Mouse (Mus musculus) intestine, embryonic 15.5 days (tissue): ENCODE data around the gene Tff3. TPM values are rescaled to one million over a fixed set of nuclear protein-coding genes. Genes with fewer than 3 reads are reported as not detected.
A peak's percentile ranks its signal among the peaks of the same experiment; 100 is the strongest.

Experiments
- ATAC-seq: fragments of 200-750 bp; cut with Nextera tagmentation; 2 replicates; pipeline ENCODE4 v1.8.0; 2017; ENCODE audit warnings: moderate TSS enrichment, moderate library complexity
- H3K27ac ChIP-seq: fragments of 300-500 bp; sonication (generic); 2 replicates; pipeline ENCODE4 v1.5.1; 2015; ENCODE audit warnings: mild to moderate bottlenecking, inconsistent platforms
- H3K27me3 ChIP-seq: fragments of 300-500 bp; sonication (generic); replicated peaks from 2 replicates; pipeline ENCODE4 v1.6.1; 2015; ENCODE audit warnings: inconsistent platforms
- H3K36me3 ChIP-seq: fragments of 300-500 bp; sonication (generic); 2 replicates; pipeline ENCODE4 v1.6.1; 2015; ENCODE audit warnings: inconsistent platforms
- H3K4me1 ChIP-seq: fragments of 300-500 bp; sonication (generic); replicated peaks from 2 replicates; pipeline ENCODE4 v1.6.1; 2015; ENCODE audit warnings: inconsistent platforms
- H3K4me2 ChIP-seq: fragments of 300-500 bp; sonication (generic); replicated peaks from 2 replicates; pipeline ENCODE4 v1.6.1; 2015; ENCODE audit warnings: mild to moderate bottlenecking, inconsistent platforms
- H3K4me3 ChIP-seq: fragments of 300-500 bp; sonication (generic); replicated peaks from 2 replicates; pipeline ENCODE4 v1.5.1; 2015; ENCODE audit warnings: inconsistent platforms
- H3K9ac ChIP-seq: fragments of 300-500 bp; sonication (generic); 2 replicates; pipeline ENCODE4 v1.6.1; 2015; ENCODE audit warnings: inconsistent platforms
- H3K9me3 ChIP-seq: fragments of 300-500 bp; sonication (generic); 2 replicates; pipeline ENCODE4 v1.6.1; 2016; ENCODE audit warnings: inconsistent platforms
- WGBS: fragments of 180-500 bp; shearing (Covaris S2); methylation state at CpG from one replicate; pipeline ENCODE4 v1.1.7; 2015; 5-methylcytosine and 5-hydroxymethylcytosine counted together
- polyA plus RNA-seq: library from polyadenylated mRNA; unstranded; fragments of >200 nt; fragmentation: Nextera tagmentation; extraction: Ambion mirVana; gene quantifications from 2 replicates; pipeline ENCODE4 v1.2.1, GENCODE M21; 2015

Tff3 gene
- polyA plus RNA-seq, 1 experiment from 2014 or later, result 710 TPM

DNA sequence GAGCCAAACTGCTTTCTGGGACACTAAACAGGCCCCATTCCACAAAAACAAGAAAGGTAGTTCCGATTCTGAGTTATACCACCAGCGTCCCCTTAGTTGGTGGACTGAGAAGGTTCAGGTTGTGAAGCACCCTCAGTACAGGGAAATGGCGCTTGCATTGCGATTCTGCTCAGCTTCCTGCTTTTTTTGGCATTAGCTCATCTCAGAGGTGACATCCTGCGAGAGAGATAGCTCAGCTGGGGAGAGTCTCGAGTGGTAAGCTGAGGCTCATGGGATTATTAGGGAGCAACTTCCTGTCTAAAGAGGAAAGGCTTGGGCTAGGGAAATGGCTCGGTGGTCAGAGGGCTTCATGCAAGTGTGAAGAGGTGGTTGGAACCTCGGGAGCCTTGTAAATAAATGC, 39.6 kb downstream of the Tff3 start:
- WGBS, result 57% methylated on average over 8 of the region's 8 CpGs
- H3K4me2 ChIP-seq, result no peak overlapping the region
- ATAC-seq, result no peak
- H3K9ac ChIP-seq, result no peak overlapping the region; the same call in 1 of the 2 replicates
- H3K27me3 ChIP-seq, result no peaks in the 10 kb centered on the region
- H3K27ac ChIP-seq, result no peak overlapping the region
- H3K9me3 ChIP-seq, result no peaks in the 10 kb centered on the region
- H3K4me1 ChIP-seq, result peaks cover 5% of the 10 kb centered on the region
- no peak overlapping the region for H3K4me3 ChIP-seq
- H3K36me3 ChIP-seq, result no peaks in the 10 kb centered on the region

GRCm38 (mm10) chr17:31088711-31089110, 40.7 kb downstream of the Tff3 start:
- Histone ChIP-seq H3K36me3 (no peaks in the 10 kb centered on the region), H3K9ac (no peak overlapping the region), H3K4me1 (peaks cover 5% of the 10 kb centered on the region), H3K27me3 (no peaks in the 10 kb centered on the region), H3K4me3 (no peak overlapping the region), H3K27ac (no peak overlapping the region), H3K4me2 (no peak overlapping the region), H3K9me3 (no peaks in the 10 kb centered on the region)
- 52% methylated on average over 5 of the region's 5 CpGs for WGBS
- no peak for ATAC-seq

- Histone ChIP-seq H3K9me3 (no peaks in the 10 kb centered on the region), H3K27ac (no peak overlapping the region), H3K4me3 (no peak overlapping the region), H3K9ac (no peak overlapping the region), H3K4me2 (no peak overlapping the region), H3K27me3 (no peaks in the 10 kb centered on the region), H3K4me1 (peaks cover 5% of the 10 kb centered on the region), H3K36me3 (no peaks in the 10 kb centered on the region)
- 91% methylated on average over 7 of the region's 7 CpGs for WGBS
- ATAC-seq, result no peak
These were observed 43.2 kb downstream of the Tff3 start for GRCm38 (mm10) chr17:31086196-31086595.

- 82% methylated on average over 3 of the region's 3 CpGs for WGBS
- no peak for ATAC-seq
These were observed 43.9 kb downstream of the Tff3 start for GRCm38 (mm10) chr17:31085519-31085918.

GRCm38 (mm10) chr17:31082296-31083078, 47.0 kb downstream of the Tff3 start:
- Histone ChIP-seq H3K4me1 (0 out of 2 replicates have a peak, but pooled peaks cover 2% of the 10 kb centered on the region), H3K4me3 (no peak overlapping the region), H3K9ac (no peak overlapping the region), H3K27me3 (no peaks in the 10 kb centered on the region), H3K9me3 (no peaks in the 10 kb centered on the region), H3K36me3 (no peaks in the 10 kb centered on the region), H3K27ac (no peak overlapping the region), H3K4me2 (no peak overlapping the region)
- no peak for ATAC-seq
- 82% methylated on average over 4 of the region's 4 CpGs for WGBS

More at GRCm38 (mm10) chr17:31085519-31085918, 43.9 kb downstream of the Tff3 start:
- Histone ChIP-seq H3K4me2 (no peak overlapping the region), H3K4me1 (peaks cover 5% of the 10 kb centered on the region), H3K4me3 (no peak overlapping the region), H3K27ac (no peak overlapping the region), H3K9ac (no peak overlapping the region), H3K36me3 (no peaks in the 10 kb centered on the region), H3K9me3 (no peaks in the 10 kb centered on the region), H3K27me3 (no peaks in the 10 kb centered on the region)

DNA sequence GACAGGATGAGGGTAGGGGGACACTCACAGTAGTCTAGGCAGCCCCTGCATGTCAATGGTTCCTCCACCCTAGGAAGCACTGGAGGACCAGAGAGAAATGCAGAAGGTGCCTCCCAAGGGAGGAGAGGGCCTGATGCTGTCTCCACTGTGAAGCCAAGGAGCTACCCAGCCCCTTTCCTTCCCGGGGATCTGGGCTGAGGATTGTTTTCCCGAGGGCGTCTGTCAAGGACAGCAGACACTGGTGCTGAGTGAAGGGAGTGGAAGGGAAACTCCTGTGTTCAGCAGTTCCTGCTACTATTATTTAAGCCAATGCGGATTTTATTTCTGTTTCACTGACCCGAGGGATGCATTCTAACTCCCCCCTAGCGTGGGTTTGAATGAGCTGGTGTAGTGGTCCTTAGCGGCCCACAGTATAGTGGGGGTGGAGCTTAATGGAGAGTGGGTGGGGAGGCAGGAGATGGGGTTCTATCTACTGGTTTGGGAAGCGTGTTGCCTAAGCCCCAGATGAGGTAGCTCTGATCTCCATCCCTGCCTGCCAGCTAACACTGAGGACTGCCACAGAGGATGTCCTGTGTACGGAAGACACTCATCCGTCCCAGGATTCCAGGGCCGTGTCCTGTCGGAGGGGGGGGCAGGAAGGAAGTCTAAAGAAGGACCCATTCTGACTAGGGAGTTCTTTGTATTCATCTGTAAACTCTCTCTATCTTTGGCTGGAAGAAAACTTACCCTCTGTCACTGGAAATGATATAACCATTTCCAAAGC, 50.2 kb downstream of the Tff3 start:
- WGBS, result 58% methylated on average over 12 of the region's 12 CpGs
- H3K27me3 ChIP-seq, result no peaks in the 10 kb centered on the region
- H3K4me1 ChIP-seq, result peaks cover 5% of the 10 kb centered on the region; the same call in 1 of the 2 replicates
- H3K4me3 ChIP-seq, result no peak overlapping the region
- 0 out of 2 replicates have a peak overlapping the region, but pooled peaks have one; percentile 22 for H3K27ac ChIP-seq
- no peaks in the 10 kb centered on the region for H3K9me3 ChIP-seq
- no peak for ATAC-seq
- H3K36me3 ChIP-seq, result no peaks in the 10 kb centered on the region
- H3K4me2 ChIP-seq, result no peak overlapping the region
- H3K9ac ChIP-seq, result no peak overlapping the region

DNA sequence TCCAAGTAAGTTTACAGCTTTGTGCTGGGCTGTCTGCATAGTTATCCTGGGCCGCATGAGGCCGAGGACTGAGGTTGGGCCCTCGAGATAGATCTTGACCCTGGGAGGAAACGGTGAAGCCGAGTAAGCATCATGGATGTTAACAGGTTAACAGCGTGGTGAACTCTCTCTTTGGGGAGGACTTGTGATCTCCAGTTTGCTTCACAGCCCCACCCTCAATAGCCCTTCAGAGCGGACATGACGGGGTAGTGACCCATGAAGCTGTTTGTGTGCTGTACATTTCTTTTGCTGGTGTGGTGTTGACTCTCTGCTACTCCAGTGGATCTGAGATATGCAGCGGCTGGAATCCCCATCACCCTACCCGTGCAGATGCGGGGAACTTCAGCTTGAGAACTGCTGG, 50.9 kb downstream of the Tff3 start:
- Histone ChIP-seq H3K27ac (0 out of 2 replicates have a peak overlapping the region, but pooled peaks have one; percentile 3), H3K9ac (no peak overlapping the region), H3K36me3 (no peaks in the 10 kb centered on the region), H3K27me3 (no peaks in the 10 kb centered on the region), H3K9me3 (no peaks in the 10 kb centered on the region), H3K4me3 (no peak overlapping the region), H3K4me1 (peaks cover 12% of the 10 kb centered on the region; the same call in 1 of the 2 replicates), H3K4me2 (no peak overlapping the region)
- no peak for ATAC-seq
- 80% methylated on average over 11 of the region's 11 CpGs for WGBS

DNA sequence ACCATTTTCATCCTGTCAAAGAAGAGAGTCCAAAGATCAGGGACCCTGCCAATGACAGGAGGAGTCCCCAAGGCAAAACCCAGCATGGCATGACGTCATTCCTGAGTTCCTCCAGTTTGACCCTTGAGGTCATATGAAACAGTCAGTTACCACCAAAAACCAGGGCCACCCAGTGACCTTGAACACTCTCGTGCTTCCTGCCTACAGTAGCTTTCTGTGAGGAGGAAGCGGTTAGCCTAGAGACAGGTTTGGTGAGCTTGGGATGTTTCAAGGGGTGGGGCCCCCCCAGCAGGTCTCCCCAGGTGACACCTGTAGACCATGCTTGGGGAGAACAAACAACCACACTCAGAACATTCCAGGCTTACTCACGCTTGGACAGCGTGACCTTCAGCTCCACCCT, 51.9 kb downstream of the Tff3 start:
- peaks cover 22% of the 10 kb centered on the region for H3K4me1 ChIP-seq
- no peak; the same call in 1 of the 2 replicates for ATAC-seq
- no peak overlapping the region for H3K27ac ChIP-seq

DNA sequence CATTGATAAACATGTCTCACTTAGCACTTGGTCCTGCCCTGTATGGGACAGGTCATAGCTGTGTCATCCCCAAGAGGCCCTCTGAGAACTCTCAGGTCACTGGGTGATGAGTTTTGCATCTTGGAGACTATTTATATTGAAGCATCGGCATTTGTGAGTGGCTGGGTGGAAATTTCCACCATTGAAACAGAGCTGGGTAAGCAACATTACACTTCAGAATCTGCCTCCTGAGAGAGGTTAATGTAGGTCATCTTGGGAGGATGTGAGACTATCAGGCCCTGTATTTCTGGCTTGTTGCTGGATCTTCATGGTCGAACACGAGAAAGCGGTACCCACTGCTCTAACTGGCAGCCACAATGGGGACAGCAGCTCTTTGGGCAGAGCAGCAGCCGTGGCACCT, 54.0 kb downstream of the Tff3 start:
- no peak overlapping the region for H3K9ac ChIP-seq
- ATAC-seq, result no peak
- H3K4me2 ChIP-seq, result no peak overlapping the region
- H3K4me3 ChIP-seq, result no peak overlapping the region
- H3K9me3 ChIP-seq, result no peaks in the 10 kb centered on the region
- H3K27ac ChIP-seq, result no peak overlapping the region
- no peaks in the 10 kb centered on the region for H3K27me3 ChIP-seq
- H3K36me3 ChIP-seq, result no peaks in the 10 kb centered on the region
- WGBS, result 80% methylated on average over 5 of the region's 5 CpGs
- H3K4me1 ChIP-seq, result peaks cover 23% of the 10 kb centered on the region

More for the DNA sequence above, 51.9 kb downstream of the Tff3 start:
- H3K4me2 ChIP-seq, result no peak overlapping the region
- WGBS, result 57% methylated on average over 5 of the region's 5 CpGs
- H3K9me3 ChIP-seq, result no peaks in the 10 kb centered on the region
- no peaks in the 10 kb centered on the region for H3K36me3 ChIP-seq
- H3K4me3 ChIP-seq, result no peak overlapping the region
- no peaks in the 10 kb centered on the region for H3K27me3 ChIP-seq
- H3K9ac ChIP-seq, result no peak overlapping the region

Other genes starting within 250 kb of the Tff3 start
- 0.32 and 0.44 TPM in 2 replicates for gene Glp1r, start 227.8 kb downstream of the Tff3 start, polyA plus RNA-seq
- gene Umodl1, start 175.0 kb downstream of the Tff3 start, polyA plus RNA-seq, result 0.06 TPM in 1 of 2 replicates, not detected in the other
- gene Abcg1, start 72.0 kb downstream of the Tff3 start, polyA plus RNA-seq, result 5.8 and 6.2 TPM in 2 replicates
- 2.5 and 7.8 TPM in 2 replicates for gene Tff2, start 14.6 kb upstream of the Tff3 start, polyA plus RNA-seq
- gene Tff1, start 35.6 kb upstream of the Tff3 start, polyA plus RNA-seq, result 5.2 and 5.8 TPM in 2 replicates
- 0.06 TPM in 1 of 2 replicates, not detected in the other for gene Tmprss3, start 69.3 kb upstream of the Tff3 start, polyA plus RNA-seq
- 0.20 and 0.21 TPM in 2 replicates for gene Ubash3a, start 78.2 kb upstream of the Tff3 start, polyA plus RNA-seq
- 1.1 and 1.3 TPM in 2 replicates for gene Rsph1, start 147.7 kb upstream of the Tff3 start, polyA plus RNA-seq
- 18.4 and 22.7 TPM in 2 replicates for gene Slc37a1, start 157.1 kb upstream of the Tff3 start, polyA plus RNA-seq